Mouse (Mus musculus): ENCODE data around the gene Usp36.

Usp36 gene

DNA sequence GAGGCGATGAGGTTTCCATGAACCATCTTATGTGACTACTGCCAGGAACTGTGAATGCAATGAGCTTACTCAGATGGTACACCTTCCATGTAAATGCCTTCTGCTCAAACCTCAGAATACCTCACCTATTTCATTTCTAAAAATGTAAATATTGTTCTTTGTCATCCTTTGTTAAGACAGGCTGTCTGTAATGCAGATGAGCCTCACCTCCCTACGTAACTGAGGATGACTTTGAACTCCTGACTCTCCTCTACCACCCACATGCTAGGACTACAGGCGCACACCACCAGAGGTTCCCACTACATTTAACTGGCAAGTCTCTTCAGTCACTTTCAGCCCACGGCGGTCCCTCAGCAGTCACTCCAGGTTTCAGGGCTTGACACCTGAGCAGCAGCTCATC lies 67.1 kb downstream of the Usp36 start:
- no peak for DNase-seq (ENCODE audit: low spot score)

DNA sequence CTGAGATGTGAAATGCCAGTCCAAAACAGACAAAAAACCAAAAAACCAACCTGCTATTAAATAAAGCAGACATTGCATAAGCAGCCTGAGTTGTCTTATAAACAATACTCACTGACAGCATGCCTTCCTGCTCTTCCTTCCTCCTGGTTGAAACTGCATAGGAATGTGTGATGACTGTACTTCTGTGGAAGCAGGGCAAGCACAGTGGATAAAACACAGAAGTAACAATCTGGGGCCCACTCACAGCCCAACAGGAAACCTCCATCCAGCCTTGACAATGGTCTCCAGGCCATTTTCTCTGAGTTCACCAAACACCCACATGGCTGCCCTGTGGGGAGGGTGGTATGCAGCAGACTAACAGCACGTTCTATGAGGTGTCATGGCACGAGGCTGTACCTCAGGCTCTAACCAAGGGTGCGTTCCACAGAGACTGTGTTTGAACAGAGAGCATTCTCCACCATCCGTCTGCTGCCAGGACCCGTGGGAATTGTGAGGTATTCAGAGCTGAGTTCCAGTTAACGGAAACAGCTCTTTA lies 67.6 kb downstream of the Usp36 start:
- DNase-seq (ENCODE audit: low spot score): no peak

DNA sequence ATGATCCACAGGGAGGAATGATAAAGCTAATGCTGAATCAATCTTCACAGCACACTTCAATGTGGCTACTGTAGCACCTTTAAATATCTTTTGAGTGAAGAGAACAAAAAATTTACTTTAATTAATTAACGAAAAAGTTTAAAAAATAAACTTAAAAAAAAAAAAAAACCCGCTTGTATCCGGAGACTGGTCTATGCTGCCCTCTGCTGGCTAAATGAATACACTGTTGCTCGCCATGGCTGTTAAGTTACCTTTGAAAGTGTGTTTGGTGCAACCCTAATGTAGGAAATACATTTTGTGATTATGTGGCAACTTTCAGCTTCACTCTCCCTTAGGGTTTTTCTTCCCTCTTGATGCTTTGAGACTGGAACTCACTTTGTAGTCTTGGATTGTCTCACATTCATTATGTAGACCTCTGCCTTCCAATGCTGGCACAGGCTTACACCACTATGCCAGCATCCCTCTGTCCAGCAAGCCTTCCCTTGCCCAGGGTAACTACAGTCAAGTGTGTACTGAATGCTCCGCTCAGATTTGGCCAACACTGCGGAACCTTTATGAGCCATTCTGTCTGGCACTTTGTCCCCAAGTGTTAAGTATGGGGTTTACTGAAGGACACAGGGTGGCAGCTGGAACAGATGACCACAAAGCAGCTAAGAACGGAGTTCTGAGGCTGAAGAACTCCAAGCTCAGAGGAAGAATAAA lies 69.3 kb downstream of the Usp36 start:
- DNase-seq (ENCODE audit: low spot score): peak; percentile 53

DNA sequence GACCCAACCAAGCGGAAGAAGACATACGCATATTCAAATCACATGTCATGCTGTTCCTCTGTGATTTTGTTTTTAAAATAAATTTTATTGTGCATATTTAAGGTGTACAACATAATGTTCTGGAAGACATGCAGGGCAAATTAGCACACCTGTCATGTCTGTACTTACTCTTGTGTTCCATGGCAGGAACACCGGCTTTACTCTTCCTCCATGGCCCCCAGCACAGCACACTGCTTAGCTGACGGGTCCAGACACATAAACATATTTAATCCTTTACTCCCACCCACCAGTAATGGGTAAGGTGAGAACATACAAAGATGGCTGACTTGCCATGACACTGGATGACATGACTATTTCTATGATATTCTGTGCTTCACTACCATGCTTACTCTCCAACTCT lies 71.0 kb downstream of the Usp36 start:
- DNase-seq (ENCODE audit: low spot score): no peak

DNA sequence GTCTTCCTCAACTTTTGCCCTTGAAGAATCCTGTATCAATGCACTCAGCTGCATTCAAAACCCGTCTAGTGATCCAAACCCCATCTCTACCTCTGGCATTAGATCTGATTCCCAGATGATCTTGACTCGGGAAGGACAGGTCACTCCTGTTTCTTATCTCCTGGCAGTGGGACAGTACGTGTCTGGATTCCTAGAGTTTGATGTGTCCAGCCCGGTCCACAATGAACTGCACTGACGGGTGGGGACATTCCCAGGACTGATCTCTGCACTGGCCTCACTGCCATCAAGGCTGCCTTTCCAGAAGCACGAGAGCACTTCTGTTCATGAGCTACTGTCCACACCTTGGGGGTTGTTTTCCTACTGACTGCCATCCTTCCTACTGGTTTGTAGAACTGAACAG lies 73.6 kb downstream of the Usp36 start:
- no peak for DNase-seq (ENCODE audit: low spot score)

DNA sequence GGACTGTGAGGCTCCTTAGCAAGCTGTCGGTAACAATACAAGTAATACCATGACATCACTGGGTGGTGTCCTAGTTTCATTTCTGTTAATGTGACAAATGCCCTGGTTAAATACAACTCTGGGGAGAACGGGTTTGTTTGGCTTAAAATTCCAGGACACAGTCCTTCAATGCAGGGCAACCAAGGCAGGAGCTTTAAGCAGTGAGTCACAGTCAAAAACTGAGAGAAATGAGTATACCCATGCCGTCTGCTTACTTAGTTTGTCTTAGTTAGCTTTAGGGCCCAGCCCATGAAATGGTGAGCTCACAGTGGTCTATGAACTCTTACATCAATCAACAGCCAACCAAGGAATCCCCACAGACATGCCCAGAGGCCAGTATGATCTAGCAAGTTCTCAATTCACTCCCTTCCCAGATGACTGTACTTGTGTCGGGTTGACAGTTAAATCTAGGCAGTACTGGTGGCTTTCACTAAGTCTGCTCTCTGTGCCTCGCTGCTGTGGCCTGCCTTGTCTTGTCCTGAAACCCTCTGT lies 74.1 kb downstream of the Usp36 start:
- DNase-seq (ENCODE audit: low spot score): no peak

DNA sequence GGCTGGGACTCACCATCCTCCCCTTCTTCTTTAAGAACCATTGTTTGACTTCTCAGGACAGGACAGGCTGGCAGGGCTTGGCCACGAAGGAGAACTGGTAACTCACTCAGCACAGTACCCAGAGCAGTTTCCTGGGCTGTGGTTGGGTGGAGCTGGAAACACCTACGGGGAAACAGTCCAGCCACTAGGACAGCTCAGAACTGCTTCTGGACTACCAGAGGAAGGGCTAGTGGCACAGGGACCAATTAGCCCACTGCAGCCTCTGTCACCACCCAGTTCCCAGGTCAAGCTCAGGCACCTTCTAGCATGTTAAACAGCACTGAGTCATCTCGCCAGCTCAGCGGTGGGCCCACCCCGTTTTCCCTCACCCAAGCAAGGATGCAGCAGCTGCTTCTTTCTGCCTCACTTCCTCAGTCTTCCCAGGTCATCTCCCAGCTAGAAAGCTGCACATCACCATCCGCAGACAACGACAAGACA lies 77.4 kb downstream of the Usp36 start:
- peak; percentile 36 for DNase-seq (ENCODE audit: low spot score)

DNA sequence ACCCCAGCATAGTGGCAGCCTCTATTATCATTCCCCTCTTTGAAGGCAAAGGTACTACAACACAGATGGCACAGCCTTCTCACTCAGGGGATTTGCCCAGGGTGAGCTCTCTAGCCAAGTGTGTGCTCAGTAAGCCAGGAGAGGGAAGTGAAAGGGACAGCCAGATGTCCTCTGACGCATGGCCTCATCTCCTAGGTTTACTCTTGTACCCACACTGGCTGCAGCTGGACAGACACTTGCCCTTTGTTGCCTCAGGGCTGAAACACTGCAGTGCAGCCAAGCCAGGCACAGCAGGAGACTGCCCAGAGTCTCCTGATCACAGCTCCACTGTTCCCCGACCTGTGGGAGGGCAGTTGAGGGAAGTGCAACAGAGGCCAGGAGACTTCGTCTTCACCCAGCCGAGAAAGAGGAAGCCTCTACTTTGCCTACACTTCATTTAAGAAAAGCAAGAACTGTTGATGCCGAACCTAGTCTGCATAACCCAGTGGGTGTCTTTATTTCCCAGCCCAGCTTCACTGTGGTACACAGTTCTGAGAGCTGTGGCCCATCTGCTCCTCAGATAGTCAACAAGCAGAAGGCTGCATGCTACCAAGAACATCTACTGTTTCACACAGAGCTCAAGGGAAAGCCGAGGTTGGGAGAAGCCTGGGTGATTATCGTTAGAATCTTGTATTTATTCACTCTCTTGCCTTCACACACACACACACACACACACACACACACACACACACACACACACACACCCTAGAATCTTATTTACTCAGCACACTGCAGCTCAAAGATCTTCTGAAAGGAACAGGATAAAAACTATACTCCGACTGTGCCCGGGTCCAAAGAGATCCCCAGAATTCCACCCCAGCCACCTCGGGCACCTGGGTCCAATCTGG lies 78.1 kb downstream of the Usp36 start:
- DNase-seq (ENCODE audit: low spot score): no peak

DNA sequence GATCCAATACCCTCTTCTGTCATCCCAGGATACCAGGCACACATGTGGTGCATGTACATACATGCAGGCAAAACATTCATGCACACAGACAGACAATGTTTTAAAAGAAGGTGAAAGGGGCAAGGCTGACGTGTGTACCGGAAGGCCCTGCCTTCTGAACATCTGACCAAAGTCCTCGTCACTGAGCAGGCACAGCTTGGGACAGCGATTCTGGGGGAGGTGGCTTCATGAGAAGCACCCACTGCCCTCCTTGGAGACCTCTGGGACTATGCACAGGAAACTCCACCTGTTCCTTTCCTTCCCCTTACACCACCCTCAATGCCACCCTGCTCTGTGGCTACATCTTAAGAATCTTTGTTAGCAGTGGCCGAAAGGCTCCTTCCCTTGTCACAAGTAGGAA lies 79.1 kb downstream of the Usp36 start:
- DNase-seq (ENCODE audit: low spot score): no peak

DNA sequence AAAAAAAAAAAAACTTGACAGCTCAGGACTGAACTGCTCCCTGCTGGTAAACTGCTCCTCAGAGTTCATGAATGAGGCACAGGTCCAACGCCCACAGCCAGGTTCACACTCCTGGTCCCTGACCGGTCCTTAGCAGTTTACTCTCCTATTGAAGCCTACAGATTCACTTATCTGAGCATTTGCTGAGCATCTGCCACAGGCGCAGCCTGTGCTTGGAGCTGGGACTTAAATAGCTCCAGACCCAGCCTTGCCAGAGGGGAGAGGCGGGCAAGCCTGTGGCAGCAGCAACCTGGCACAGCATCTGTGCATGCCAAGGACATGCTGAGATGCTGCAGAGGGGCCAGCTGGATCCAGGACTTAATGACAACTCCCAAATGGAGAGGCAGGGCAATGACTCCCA lies 79.9 kb downstream of the Usp36 start:
- DNase-seq (ENCODE audit: low spot score): no peak
